Mouse (Mus musculus) MEL (cell line): ENCODE measurements at regions not wholly inside any gene's neighbourhood (a gene's known extent, or its start where the extent isn't known, plus 50 kb on each side); places are given as distances from the start of the nearest gene placed in this dataset.

Experiments used
- CTCF ChIP-seq, 3 experiments: IDR thresholded peaks in 2 of 3; conservative IDR thresholded peaks in 1 of 3; 2 replicates each; pipeline ENCODE4 v1.5.1; 2011 to 2012; ENCODE audit warnings: low read length in 3 of 3, low read depth in 2 of 3, mild to moderate bottlenecking in 2 of 3, improper control_type of control experiment in 1 of 3, inconsistent platforms in 1 of 3, mixed read lengths in 1 of 3, moderate library complexity in 1 of 3; ENCODE audit not compliant: control insufficient read depth in 1 of 3, insufficient read depth in 1 of 3, poor library complexity in 1 of 3, severe bottlenecking in 1 of 3
- E2F4 ChIP-seq: IDR thresholded peaks from 2 replicates; pipeline ENCODE4 v1.6.1; 2011; ENCODE audit warnings: low read depth, low read length, improper control_type of control experiment, borderline replicate concordance
- EP300 ChIP-seq, 2 experiments: IDR thresholded peaks; 2 replicates each; pipeline ENCODE4 v1.6.1; 2011; ENCODE audit warnings: improper control_type of control experiment in 2 of 2, low read length in 2 of 2, low read depth in 1 of 2, mild to moderate bottlenecking in 1 of 2
- MXI1 ChIP-seq: IDR thresholded peaks from 2 replicates; pipeline ENCODE4 v1.6.1; 2011; ENCODE audit warnings: mild to moderate bottlenecking, low read depth, low read length, improper control_type of control experiment
- MYC ChIP-seq: IDR thresholded peaks from 2 replicates; pipeline ENCODE4 v1.6.1; 2011; ENCODE audit warnings: low read depth, mild to moderate bottlenecking, low read length, improper control_type of control experiment, moderate library complexity
- POLR2A ChIP-seq, 2 experiments: IDR thresholded peaks; 2 replicates each; pipeline ENCODE4 v1.6.1; 2011 to 2012; ENCODE audit warnings: low read length in 2 of 2, mild to moderate bottlenecking in 2 of 2, control low read depth in 1 of 2, improper control_type of control experiment in 1 of 2, low read depth in 1 of 2, moderate library complexity in 1 of 2; ENCODE audit not compliant: control insufficient read depth in 1 of 2, insufficient read depth in 1 of 2, poor library complexity in 1 of 2
- RAD21 ChIP-seq: IDR thresholded peaks from 2 replicates; pipeline ENCODE4 v1.6.1; 2011; ENCODE audit warnings: mild to moderate bottlenecking, low read depth, low read length, improper control_type of control experiment
- TCF12 ChIP-seq: IDR thresholded peaks from 2 replicates; pipeline ENCODE4 v1.6.1; 2014; ENCODE audit warnings: low read depth, mild to moderate bottlenecking, inconsistent platforms, low read length, improper control_type of control experiment, moderate library complexity
- ZC3H11A ChIP-seq: IDR thresholded peaks from 2 replicates; pipeline ENCODE4 v1.6.1; 2012; ENCODE audit warnings: low read depth, mild to moderate bottlenecking, inconsistent platforms, low read length, improper control_type of control experiment

GRCm38 (mm10) chr7:89042977-89043376 is 361.0 kb downstream of the Tmem135 start:
- TF ChIP-seq RAD21 (no peak), E2F4 (no peak), POLR2A (IDR thresholded peaks at IDR 0.05; ENCODE audit: control insufficient read depth in 1 of 2, insufficient read depth in 1 of 2, low read depth in 1 of 2, low read length in 2 of 2, poor library complexity in 1 of 2) (no peak), CTCF (IDR thresholded peaks at IDR 0.05 in 2 of 3, conservative IDR thresholded peaks at IDR 0.05 in 1 of 3; ENCODE audit: control insufficient read depth in 1 of 3, insufficient read depth in 1 of 3, low read depth in 2 of 3, low read length in 3 of 3, poor library complexity in 1 of 3, severe bottlenecking in 1 of 3) (no peak), TCF12 (no peak), EP300 (IDR thresholded peaks at IDR 0.05; ENCODE audit: low read depth in 1 of 2, low read length in 2 of 2) (no peak), MYC (no peak), ZC3H11A (no peak), MXI1 (no peak)
